Mouse (Mus musculus): ENCODE results near the gene Gm21974. TPM values are rescaled to one million over a fixed set of nuclear protein-coding genes. Genes with fewer than 3 reads are reported as not detected.
"Not testable (repeated sequence)": the region's sequence is repeated elsewhere in the genome, so short reads cannot be mapped to it uniquely, and the experiment has no call there.

Gene Gm21974
- polyA plus RNA-seq, 2 experiments = not detected

DNA sequence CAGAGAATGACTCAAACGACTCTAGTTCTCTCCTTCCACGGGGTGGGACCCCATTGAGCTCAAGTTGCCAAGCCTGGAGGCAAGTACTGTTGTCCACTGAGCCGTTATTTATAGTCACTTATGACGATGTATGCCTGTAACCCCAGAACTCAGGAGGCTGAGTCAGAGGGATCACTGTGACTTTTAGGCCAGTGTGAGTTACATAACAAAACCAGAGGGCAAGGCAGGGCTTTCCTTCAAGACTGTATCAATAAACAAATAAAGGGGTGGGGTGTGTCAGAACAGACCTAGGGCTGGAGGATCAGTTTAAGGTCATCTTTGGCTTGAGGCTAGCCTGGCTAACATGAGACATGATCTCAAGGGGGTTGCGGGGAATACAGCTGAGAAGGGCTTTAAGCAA is 44.3 kb downstream of the Gm21974 start:
- no peak for TF ChIP-seq POLR2A (IDR thresholded peaks at IDR 0.05; ENCODE audit: borderline replicate concordance, extremely low read depth, insufficient read depth, insufficient read length)
- H3K9me3 ChIP-seq (ENCODE audit: control insufficient read depth, low read length) = no peaks in the 10 kb centered on the region
- no peak overlapping the region for H3K4me2 ChIP-seq (replicated peaks; ENCODE audit: low read depth, low read length, severe bottlenecking)
- H3K27me3 ChIP-seq (ENCODE audit: control insufficient read depth, insufficient read depth, low read length) = no peaks in the 10 kb centered on the region
- no peaks in the 10 kb centered on the region for H3K4me1 ChIP-seq (ENCODE audit: control insufficient read depth, insufficient read depth, low read length)
- WGBS = 58% methylated on average over 5 of the region's 5 CpGs
- H3K9ac ChIP-seq (ENCODE audit: low read depth, low read length, severe bottlenecking) = no peak overlapping the region
- peaks cover 18% of the 10 kb centered on the region; the same call in 1 of the 2 replicates for H3K36me3 ChIP-seq (ENCODE audit: control insufficient read depth, insufficient read depth, low read length)
- H3K4me3 ChIP-seq (replicated peaks; ENCODE audit: low read length) = no peak overlapping the region
- ATAC-seq (ENCODE audit: low FRiP score, low read depth) (no peak), DNase-seq (ENCODE audit: low spot score) (no peak)
- H3K27ac ChIP-seq (replicated peaks; ENCODE audit: low read depth, low read length) = no peak overlapping the region

DNA sequence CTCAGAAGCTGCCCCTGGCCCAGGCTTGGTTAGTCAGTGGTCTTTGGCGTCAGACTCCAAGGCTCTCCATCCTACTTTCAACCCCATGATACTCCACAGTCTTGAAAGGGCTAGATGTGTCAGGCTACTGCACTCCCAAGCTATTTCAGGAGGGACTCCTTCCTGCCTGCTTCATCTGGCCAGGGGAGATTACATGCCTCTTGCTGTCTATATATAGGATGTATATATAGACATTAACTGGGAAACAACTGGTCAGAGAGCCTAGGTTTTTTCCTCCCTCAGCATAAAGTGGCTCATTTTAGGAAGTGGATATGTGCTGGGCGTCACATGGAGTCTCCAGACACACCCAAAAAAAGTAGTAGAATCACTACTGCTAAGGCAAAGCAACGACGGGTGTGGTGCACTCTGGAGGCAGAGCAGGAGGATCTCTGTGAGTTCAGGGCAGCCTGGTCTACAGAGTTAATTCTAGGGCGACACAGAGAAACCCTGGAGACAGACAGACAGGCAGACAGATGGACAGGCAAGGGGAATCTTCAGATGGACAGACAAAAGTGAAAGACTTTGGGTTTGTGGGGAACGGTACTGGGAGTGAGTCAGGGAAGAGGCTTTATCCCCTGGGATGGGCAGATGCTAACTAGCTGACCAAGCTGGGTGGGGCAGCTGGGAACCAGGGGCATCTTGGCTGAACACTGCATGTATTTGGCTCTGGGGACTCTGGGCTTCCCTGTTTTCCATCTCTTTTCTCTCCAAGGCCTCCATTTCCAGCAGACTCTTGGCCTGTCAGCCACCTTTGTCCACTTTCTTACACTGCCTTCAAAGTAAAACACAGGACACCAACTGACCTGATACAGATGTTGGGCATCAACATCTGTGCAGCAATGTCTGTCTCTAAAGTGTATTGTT is 45.0 kb downstream of the Gm21974 start:
- ATAC-seq (ENCODE audit: low FRiP score, low read depth) = 0 out of 2 replicates have a peak, but pooled peaks have one; percentile 26
- DNase-seq (ENCODE audit: low spot score) = no peak
- H3K9ac ChIP-seq (ENCODE audit: low read depth, low read length, severe bottlenecking) = no peak overlapping the region
- H3K4me3 ChIP-seq (replicated peaks; ENCODE audit: low read length) = no peak overlapping the region
- no peak overlapping the region for H3K4me2 ChIP-seq (replicated peaks; ENCODE audit: low read depth, low read length, severe bottlenecking)
- no peak for TF ChIP-seq POLR2A (IDR thresholded peaks at IDR 0.05; ENCODE audit: borderline replicate concordance, extremely low read depth, insufficient read depth, insufficient read length)
- no peak overlapping the region for H3K27ac ChIP-seq (replicated peaks; ENCODE audit: low read depth, low read length)
- WGBS = 76% methylated on average over 6 of the region's 6 CpGs
- H3K27me3 ChIP-seq (ENCODE audit: control insufficient read depth, insufficient read depth, low read length) = no peaks in the 10 kb centered on the region
- no peaks in the 10 kb centered on the region for H3K9me3 ChIP-seq (ENCODE audit: control insufficient read depth, low read length)
- H3K36me3 ChIP-seq (ENCODE audit: control insufficient read depth, insufficient read depth, low read length) = peaks cover 23% of the 10 kb centered on the region; the same call in 1 of the 2 replicates
- H3K4me1 ChIP-seq (ENCODE audit: control insufficient read depth, insufficient read depth, low read length) = no peaks in the 10 kb centered on the region

DNA sequence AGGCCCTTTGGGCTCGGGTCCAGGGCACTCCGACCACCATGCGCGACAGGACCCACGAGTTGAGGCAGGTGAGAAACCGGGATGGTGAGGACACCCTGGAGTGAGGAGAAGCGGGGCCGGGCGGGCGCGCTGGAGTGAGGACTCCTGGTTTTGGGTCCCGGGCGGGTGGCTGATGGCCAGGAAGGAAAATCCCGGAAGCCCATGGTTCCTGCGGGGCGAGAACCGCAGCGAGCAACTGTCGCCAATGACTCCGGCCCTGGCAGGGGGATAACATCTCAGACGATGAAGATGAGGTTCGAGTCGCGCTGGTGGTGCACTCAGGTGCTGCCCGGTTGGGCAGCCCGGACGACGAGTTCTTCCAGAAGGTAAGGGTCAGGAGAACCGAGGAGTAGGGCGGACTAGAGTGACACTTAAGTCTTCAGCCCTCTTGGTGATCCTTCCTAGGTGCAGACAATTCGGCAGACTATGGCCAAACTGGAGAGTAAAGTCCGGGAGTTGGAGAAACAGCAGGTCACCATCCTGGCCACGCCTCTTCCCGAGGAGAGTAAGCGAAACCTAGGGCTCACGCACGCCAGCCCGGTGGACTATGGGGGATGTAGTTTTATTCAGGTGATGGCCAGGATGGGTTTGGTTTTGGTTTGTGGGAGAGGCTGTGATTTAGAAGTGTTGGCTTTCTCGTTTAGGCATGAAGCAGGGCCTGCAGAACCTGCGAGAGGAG is 53.1 kb downstream of the Gm21974 start:
- Histone ChIP-seq H3K9me3 (ENCODE audit: control insufficient read depth, low read length) (no peaks in the 10 kb centered on the region), H3K4me3 (replicated peaks; ENCODE audit: low read length) (peak overlapping the region; percentile 75), H3K27ac (replicated peaks; ENCODE audit: low read depth, low read length) (peak overlapping the region; percentile 90), H3K4me2 (replicated peaks; ENCODE audit: low read depth, low read length, severe bottlenecking) (peak overlapping the region; percentile 93), H3K36me3 (ENCODE audit: control insufficient read depth, insufficient read depth, low read length) (peaks cover 31% of the 10 kb centered on the region; the same call in 1 of the 2 replicates), H3K9ac (ENCODE audit: low read depth, low read length, severe bottlenecking) (peak overlapping the region; percentile 69), H3K27me3 (ENCODE audit: control insufficient read depth, insufficient read depth, low read length) (no peaks in the 10 kb centered on the region), H3K4me1 (ENCODE audit: control insufficient read depth, insufficient read depth, low read length) (0 out of 2 replicates have a peak, but pooled peaks cover 12% of the 10 kb centered on the region)
- ATAC-seq (ENCODE audit: low FRiP score, low read depth) = peak; percentile 58
- WGBS = under 1% methylated on average over 39 of the region's 40 CpGs
- peak; percentile 80 for DNase-seq (ENCODE audit: low spot score)
- no peak for TF ChIP-seq POLR2A (IDR thresholded peaks at IDR 0.05; ENCODE audit: borderline replicate concordance, extremely low read depth, insufficient read depth, insufficient read length)

DNA sequence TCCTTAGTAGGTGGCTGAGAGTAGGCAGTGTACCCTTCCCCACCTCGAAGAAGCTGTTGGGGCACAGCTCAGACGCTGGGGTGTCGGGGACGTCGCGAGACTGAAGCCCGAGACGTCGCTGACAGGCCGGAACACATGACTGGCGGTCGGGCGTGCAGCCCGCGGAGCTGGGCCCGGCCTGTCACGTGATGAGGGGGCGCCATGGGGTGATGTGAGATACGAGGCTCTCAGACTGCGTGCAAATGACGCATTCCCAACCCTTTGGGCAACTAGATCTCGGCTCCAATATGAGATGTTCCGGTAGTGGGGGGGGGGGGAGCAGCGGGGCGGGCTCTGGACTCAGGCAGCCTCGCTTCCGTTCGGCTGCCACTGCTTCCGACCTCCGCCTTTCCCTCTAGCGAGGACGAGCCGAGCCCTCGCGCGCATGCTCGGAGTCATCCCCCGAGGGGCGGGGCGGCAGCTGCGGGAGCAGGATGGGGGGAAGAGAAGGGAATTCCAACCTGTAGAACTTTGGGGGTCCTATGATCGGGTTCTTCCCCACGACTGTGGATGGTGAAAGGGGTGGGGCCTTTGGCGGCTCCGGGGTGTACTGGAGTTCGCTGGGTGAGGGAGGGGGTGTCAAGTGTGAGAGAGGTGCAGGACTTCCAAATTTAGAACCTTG is 53.8 kb downstream of the Gm21974 start:
- 0% methylated on average over 33 of the region's 46 CpGs for WGBS
- Histone ChIP-seq H3K4me1 (ENCODE audit: control insufficient read depth, insufficient read depth, low read length) (0 out of 2 replicates have a peak, but pooled peaks cover 12% of the 10 kb centered on the region), H3K36me3 (ENCODE audit: control insufficient read depth, insufficient read depth, low read length) (peaks cover 26% of the 10 kb centered on the region; the same call in 1 of the 2 replicates), H3K27me3 (ENCODE audit: control insufficient read depth, insufficient read depth, low read length) (no peaks in the 10 kb centered on the region), H3K4me3 (replicated peaks; ENCODE audit: low read length) (peak overlapping the region; percentile 75), H3K9me3 (ENCODE audit: control insufficient read depth, low read length) (no peaks in the 10 kb centered on the region), H3K4me2 (replicated peaks; ENCODE audit: low read depth, low read length, severe bottlenecking) (peak overlapping the region; percentile 93), H3K27ac (replicated peaks; ENCODE audit: low read depth, low read length) (peak overlapping the region; percentile 90), H3K9ac (ENCODE audit: low read depth, low read length, severe bottlenecking) (peak overlapping the region; percentile 69)
- ATAC-seq (ENCODE audit: low FRiP score, low read depth) = peak; percentile 92
- peak; percentile 93 for DNase-seq (ENCODE audit: low spot score)
- no peak for TF ChIP-seq POLR2A (IDR thresholded peaks at IDR 0.05; ENCODE audit: borderline replicate concordance, extremely low read depth, insufficient read depth, insufficient read length)

DNA sequence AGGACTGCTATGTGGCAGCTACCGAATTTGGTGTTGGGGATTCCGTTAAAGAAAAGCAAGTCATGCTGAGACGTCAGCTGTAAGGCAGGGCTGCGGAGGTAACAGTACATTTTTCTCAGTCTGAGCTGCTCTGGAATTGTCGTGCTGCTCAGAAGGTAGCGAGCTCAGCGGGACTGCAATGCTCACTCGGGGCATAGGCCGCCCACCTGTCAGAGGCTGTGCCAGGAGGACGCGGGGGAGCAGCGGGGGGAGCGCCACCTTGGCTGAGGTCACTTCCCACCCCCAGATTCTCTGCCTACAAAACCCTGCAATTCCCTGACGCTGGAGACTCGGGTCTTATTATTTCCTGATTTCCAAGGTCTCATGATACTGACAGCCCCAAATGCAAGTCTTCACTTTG is 54.4 kb downstream of the Gm21974 start:
- no peaks in the 10 kb centered on the region for H3K27me3 ChIP-seq (ENCODE audit: control insufficient read depth, insufficient read depth, low read length)
- H3K36me3 ChIP-seq (ENCODE audit: control insufficient read depth, insufficient read depth, low read length) = peaks cover 20% of the 10 kb centered on the region; the same call in 1 of the 2 replicates
- peak overlapping the region; percentile 93 for H3K4me2 ChIP-seq (replicated peaks; ENCODE audit: low read depth, low read length, severe bottlenecking)
- H3K4me3 ChIP-seq (replicated peaks; ENCODE audit: low read length) = peak overlapping the region; percentile 75
- WGBS = 4% methylated on average over 15 of the region's 15 CpGs
- DNase-seq (ENCODE audit: low spot score) (no peak), ATAC-seq (ENCODE audit: low FRiP score, low read depth) (peak; percentile 6)
- no peak for TF ChIP-seq POLR2A (IDR thresholded peaks at IDR 0.05; ENCODE audit: borderline replicate concordance, extremely low read depth, insufficient read depth, insufficient read length)
- H3K9me3 ChIP-seq (ENCODE audit: control insufficient read depth, low read length) = no peaks in the 10 kb centered on the region
- peak overlapping the region; percentile 90 for H3K27ac ChIP-seq (replicated peaks; ENCODE audit: low read depth, low read length)
- H3K4me1 ChIP-seq (ENCODE audit: control insufficient read depth, insufficient read depth, low read length) = 0 out of 2 replicates have a peak, but pooled peaks cover 12% of the 10 kb centered on the region
- peak overlapping the region; percentile 69 for H3K9ac ChIP-seq (ENCODE audit: low read depth, low read length, severe bottlenecking)

DNA sequence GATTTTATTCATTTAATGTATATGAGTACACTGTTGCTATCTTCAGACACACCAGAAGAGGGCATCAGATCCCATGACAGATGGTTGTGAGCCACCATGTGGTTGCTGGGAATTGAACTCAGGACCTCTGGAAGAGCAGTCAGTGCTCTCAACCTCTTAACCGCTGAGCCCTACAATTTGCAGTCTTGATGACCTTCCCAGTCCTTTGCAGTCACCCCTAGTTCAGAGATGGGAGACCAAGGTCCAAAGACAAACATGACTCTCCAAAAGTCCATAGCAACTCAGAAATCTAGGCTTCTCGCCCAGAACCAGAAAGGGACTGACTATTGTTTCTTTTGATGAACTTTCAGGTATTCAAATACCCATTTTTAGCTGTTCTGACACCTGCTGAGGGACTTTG is 55.2 kb downstream of the Gm21974 start:
- Histone ChIP-seq H3K36me3 (ENCODE audit: control insufficient read depth, insufficient read depth, low read length) (peaks cover 14% of the 10 kb centered on the region; the same call in 1 of the 2 replicates), H3K4me1 (ENCODE audit: control insufficient read depth, insufficient read depth, low read length) (0 out of 2 replicates have a peak, but pooled peaks cover 12% of the 10 kb centered on the region)
- not testable (repeated sequence) for DNase-seq (ENCODE audit: low spot score); H3K9me3 ChIP-seq (ENCODE audit: control insufficient read depth, low read length); H3K27ac ChIP-seq (replicated peaks; ENCODE audit: low read depth, low read length); H3K27me3 ChIP-seq (ENCODE audit: control insufficient read depth, insufficient read depth, low read length); ATAC-seq (ENCODE audit: low FRiP score, low read depth); H3K9ac ChIP-seq (ENCODE audit: low read depth, low read length, severe bottlenecking); H3K4me3 ChIP-seq (replicated peaks; ENCODE audit: low read length); H3K4me2 ChIP-seq (replicated peaks; ENCODE audit: low read depth, low read length, severe bottlenecking)
- WGBS = 90% methylated on average over 2 of the region's 2 CpGs

DNA sequence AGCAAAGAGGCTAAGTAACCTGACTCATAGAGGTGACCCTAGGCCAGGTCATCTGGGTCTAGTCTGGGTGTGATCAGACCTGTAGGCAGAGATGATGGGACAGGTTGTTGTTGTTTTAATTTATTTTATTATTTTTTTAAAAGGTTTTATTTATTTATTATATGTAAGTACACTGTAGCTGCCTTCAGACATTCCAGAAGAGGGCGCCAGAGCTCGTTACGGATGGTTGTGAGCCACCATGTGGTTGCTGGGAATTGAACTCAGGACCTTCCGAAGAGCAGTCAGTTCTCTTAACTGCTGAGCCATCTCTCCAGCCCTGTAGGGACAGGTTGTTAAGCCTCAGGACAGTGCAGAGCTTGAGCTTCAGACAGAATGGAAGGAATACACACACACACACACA is 57.4 kb downstream of the Gm21974 start:
- 76% methylated on average over 4 of the region's 4 CpGs for WGBS
- not testable (repeated sequence) for DNase-seq (ENCODE audit: low spot score); ATAC-seq (ENCODE audit: low FRiP score, low read depth)

More for the DNA sequence above, 57.4 kb downstream of the Gm21974 start:
- not testable (repeated sequence) for H3K4me2 ChIP-seq (replicated peaks; ENCODE audit: low read depth, low read length, severe bottlenecking); H3K27ac ChIP-seq (replicated peaks; ENCODE audit: low read depth, low read length); H3K9me3 ChIP-seq (ENCODE audit: control insufficient read depth, low read length); H3K36me3 ChIP-seq (ENCODE audit: control insufficient read depth, insufficient read depth, low read length); H3K27me3 ChIP-seq (ENCODE audit: control insufficient read depth, insufficient read depth, low read length); H3K4me3 ChIP-seq (replicated peaks; ENCODE audit: low read length); H3K9ac ChIP-seq (ENCODE audit: low read depth, low read length, severe bottlenecking)
- H3K4me1 ChIP-seq (ENCODE audit: control insufficient read depth, insufficient read depth, low read length) = 0 out of 2 replicates have a peak, but pooled peaks cover 12% of the 10 kb centered on the region

All from limb, embryonic 14.5 days (tissue).